Mouse (Mus musculus): ENCODE results near the gene Cyp3a16.

GRCm38 (mm10) chr5:145433688-145434087 is 35.8 kb downstream of the Cyp3a16 start:
- TF ChIP-seq CTCF (IDR thresholded peaks at IDR 0.05; ENCODE audit: borderline replicate concordance, insufficient read depth, low read length) (no peak), POLR2A (IDR thresholded peaks at IDR 0.05; ENCODE audit: low read depth, low read length) (no peak)

Measured in embryonic fibroblast, embryonic 13.5 days (primary cell).